Mouse (Mus musculus) left cerebral cortex, adult 2 months (tissue): ENCODE data around the gene Dad1. TPM values are rescaled to one million over a fixed set of nuclear protein-coding genes. Genes with fewer than 3 reads are reported as not detected.

Experiments
- DNase-seq, 2 experiments: peaks; one replicate each; pipeline ENCODE4 v3.0.0; 2021 to 2022; ENCODE audit warnings: low spot score in 2 of 2, mixed read lengths in 1 of 2; ENCODE audit errors: extremely low spot score in 1 of 2
- H3K27ac ChIP-seq: fragments of 200-600 bp; 2 replicates; pipeline ENCODE4 v1.8.1; 2022
- H3K4me3 ChIP-seq: fragments of 200-600 bp; 2 replicates; pipeline ENCODE4 v1.8.1; 2022
- CTCF ChIP-seq: fragments of 200-600 bp; IDR thresholded peaks from 2 replicates; pipeline ENCODE4 v1.8.1; 2022; ENCODE audit warnings: antibody characterized with exemption, mild to moderate bottlenecking, moderate library complexity
- intact Hi-C: fragments of 180-260 bp; cut with DNase I; formaldehyde crosslinking; loops from one replicate; pipeline ENCODE4 v1.15.1; 2025
- total RNA-seq, 2 experiments: library from RNA; stranded (reverse); gene quantifications; 2 replicates each; pipeline ENCODE4 v1.2.3; 2021

Dad1 gene
- total RNA-seq, 2 experiments from 2014 or later: 106 to 115 TPM

DNA sequence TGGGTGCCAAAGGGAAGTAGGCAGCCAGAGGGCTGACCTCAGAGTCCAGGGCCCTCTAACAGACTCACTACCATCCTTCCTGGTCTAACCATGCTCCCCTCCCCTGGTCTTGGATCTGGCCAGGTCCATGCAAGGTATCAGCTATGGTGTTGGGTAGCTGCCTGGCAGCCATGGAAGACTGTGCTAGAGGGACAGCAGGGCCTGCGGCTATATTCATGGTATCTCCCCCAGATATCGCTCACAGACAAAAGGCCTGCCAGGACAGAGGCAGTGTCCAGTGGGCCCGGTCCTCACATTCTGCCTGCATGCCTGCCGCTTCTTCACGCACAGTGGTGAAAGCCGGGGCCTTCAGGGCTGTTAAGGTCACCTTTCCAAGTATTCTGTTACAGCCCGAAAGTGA is 10.3 kb upstream of the Dad1 start:
- DNase-seq: no peak
- H3K4me3 ChIP-seq: no peak overlapping the region
- intact Hi-C loops: no loop called here
- no peak for TF ChIP-seq CTCF
- H3K27ac ChIP-seq: no peak overlapping the region

DNA sequence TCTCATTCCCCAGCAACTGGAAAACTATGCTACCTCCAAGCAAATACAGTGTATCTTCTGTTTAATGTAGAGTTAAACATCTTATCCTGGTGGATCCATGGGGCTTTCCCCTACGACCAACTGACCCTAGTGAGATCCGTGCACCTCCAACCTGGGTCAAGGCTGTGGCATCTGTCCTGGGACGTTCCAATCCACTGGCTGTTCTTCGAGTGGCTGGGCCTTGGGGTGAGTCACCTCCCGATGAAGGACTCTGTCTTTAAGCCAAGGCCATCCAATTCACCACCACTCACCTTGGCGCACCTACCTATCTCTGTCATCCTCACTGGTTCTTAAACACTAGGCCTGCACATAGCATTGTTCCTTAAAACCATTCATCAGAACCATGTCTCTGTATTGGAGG is 9.2 kb upstream of the Dad1 start:
- no peak for TF ChIP-seq CTCF
- intact Hi-C loops: no loop called here
- no peak for DNase-seq
- no peak overlapping the region for H3K27ac ChIP-seq
- H3K4me3 ChIP-seq: no peak overlapping the region

DNA sequence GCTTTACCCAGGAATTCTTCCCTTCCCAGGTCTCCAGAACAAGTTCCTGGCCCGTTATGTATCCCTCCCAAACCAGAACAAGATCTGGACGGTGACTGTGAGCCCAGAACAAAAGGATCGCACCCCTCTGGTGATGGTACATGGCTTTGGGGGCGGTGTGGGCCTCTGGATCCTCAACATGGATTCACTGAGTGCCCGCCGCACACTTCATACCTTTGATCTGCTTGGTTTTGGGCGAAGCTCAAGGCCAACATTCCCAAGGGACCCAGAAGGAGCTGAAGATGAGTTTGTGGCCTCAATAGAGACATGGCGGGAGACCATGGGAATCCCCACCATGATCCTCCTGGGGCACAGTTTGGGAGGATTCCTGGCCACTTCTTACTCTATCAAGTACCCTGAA is 8.7 kb upstream of the Dad1 start:
- no peak overlapping the region for H3K27ac ChIP-seq
- H3K4me3 ChIP-seq: no peak overlapping the region
- intact Hi-C loops: no loop called here
- DNase-seq: no peak
- TF ChIP-seq CTCF: no peak

DNA sequence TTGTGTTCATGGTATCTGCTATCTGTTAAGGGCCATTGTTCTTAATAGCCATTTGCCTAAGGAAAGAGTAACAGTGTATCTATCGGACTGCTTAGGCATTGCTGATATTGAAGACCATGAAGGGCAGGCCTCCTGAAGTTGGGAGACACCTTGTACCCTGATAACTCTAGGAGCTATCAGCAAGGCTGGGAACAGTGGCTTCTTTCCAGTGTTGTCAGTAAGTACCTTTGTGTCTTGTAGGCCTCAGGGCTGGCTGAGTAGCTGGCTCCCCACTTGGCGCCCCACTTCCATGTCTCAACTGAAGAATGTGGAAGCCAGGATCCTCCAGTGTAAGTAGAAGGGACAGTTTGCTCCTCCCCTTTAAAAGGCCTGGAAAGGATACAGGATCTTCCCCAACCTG is 7.5 kb upstream of the Dad1 start:
- H3K27ac ChIP-seq: no peak overlapping the region
- TF ChIP-seq CTCF: no peak
- DNase-seq: no peak
- intact Hi-C loops: no loop called here
- no peak overlapping the region for H3K4me3 ChIP-seq

DNA sequence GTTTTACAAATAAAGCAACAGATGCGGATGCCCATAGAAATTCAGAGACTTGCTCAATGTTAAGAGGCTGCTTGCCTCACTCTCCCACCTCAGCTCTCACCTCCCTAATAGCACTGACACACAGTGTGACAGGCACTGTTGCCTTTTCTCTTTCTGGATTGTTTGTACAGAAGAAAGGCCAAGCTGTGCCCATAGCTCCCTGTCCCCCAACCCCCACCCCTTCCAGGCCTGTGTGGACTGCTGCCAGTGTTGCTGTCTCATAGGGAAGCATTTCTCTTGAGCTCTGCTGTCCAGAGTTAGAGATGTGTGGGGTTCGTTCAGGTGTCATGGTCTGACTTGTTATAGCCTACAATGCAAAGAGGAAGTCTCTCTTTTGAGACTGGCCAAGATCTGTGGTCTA is 6.3 kb upstream of the Dad1 start:
- Histone ChIP-seq H3K4me3 (peak overlapping the region; percentile 72; the same call in 1 of the 2 replicates), H3K27ac (no peak overlapping the region)
- TF ChIP-seq CTCF: no peak
- intact Hi-C loops: no loop called here
- DNase-seq: no peak

DNA sequence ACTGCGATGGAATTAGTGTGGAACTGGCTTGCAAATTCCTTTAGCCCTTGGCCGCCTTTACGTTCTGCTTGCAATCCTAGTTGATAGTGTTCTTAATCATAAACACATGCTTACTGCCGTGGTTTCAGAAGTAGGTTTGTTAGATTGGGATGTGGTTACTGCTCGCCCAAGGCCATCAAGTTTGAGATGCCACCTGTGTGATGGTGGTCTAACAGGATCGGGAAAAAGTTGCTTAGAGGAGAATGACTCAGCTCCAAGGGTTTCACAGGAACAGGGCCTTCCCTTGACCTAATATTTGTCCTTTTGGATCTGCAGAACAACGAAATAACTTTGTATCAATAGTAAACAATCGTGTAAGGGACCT is 5.8 kb upstream of the Dad1 start:
- TF ChIP-seq CTCF: no peak
- intact Hi-C loops: loop anchor here (2.0 kb wide), 1 partner anchor 101 kb away; the partner anchor contains the start of gene Oxa1l
- H3K4me3 ChIP-seq: peak overlapping the region; percentile 72
- H3K27ac ChIP-seq: no peak overlapping the region; the same call in 1 of the 2 replicates
- DNase-seq: no peak

DNA sequence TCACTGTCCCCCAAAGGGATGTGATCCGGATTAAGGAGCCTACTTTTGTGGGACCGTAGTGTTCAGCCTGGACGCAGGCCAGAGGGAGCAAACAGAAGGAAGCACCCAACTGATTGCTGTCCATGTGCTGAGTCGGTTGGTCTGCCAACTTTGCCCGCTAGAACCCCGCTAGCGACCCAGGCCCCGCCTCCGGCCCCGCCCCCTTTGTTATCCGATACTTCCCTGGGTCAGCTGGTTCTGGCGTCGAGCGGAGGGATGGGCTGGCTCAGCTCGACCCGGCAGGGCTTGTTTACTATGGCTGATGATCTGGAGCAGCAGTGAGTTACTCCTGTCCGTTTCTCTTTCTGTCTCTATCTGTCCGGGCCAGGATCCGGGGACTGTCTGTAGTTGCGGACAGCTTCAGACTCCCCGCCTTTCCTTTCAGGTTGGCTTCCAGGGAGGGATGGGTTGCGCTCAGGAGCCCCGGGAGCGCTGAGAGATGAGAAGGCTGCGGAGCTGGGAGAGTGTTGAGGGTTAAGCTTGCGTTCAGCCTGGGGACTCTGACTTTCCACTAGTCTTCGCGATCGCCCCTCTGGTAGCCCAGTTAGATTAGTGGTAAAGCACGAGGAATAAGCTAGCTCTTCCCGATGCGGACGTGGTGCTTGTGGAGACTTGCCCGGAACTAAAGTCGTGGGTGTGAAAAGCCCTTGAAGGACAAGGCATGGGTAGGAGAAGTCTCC is 5.3 kb upstream of the Dad1 start:
- TF ChIP-seq CTCF: no peak
- intact Hi-C loops: loop anchor here (2.0 kb wide), 1 partner anchor 102 kb away; the partner anchor contains the start of gene Oxa1l
- H3K27ac ChIP-seq: peak overlapping the region; percentile 42
- peak; percentile 80 to 85 for DNase-seq
- peak overlapping the region; percentile 72 for H3K4me3 ChIP-seq

DNA sequence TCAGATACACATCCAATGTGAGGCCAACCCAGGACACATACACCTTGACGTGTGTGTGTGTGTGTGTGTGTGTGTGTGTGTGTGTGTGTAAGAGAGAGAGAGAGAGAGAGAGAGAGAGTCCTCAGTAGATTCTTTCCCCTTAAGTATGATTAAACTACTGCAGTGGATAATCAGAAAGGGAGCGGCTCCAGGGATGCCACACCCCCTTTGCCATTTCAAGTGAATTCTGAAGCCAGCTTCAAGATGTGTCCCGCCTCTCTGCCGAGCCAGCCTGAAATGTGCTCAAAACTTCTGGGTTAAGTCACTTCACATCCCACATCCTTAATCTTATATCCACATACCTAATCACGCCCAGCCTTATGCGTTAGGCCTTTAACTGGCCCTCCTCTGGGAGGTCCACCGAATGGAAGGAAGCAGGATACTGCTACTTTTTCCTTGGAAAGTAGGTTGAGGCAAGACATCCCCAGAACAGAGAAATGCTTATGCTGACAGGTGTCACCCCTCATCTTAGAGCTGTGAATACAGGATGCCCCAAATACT is 4.3 kb upstream of the Dad1 start:
- no peak overlapping the region for H3K4me3 ChIP-seq
- no peak for TF ChIP-seq CTCF
- intact Hi-C loops: loop anchor here (2.0 kb wide), 1 partner anchor 103 kb away; the partner anchor contains the start of gene Oxa1l

DNA sequence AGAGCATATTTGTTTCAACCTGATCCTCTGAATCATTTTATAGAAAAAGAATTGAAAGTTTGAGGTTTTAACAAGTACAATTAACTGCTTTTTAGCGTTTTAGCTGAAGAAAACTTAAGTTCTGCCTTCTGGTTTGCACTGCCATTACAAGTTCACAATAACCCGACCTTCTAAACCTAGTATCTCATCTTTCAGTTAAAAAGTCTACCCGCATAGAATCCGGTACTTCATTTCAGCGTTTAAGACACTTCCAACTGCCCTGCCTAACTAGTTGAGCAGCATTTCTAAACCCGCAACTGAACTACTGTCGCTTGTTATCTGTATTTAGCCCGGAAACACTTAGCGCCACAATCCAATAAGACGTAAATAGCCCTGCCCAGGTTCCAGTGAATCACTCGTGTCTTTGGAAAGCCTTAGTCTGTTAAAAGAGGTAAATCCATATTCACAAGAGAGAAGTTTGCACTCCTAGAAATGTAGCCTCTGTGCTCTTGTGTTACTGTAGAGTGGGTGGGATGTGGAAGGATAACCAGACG is 832 bp upstream of the Dad1 start:
- H3K4me3 ChIP-seq: peak overlapping the region; percentile 81
- no peak for TF ChIP-seq CTCF
- no peak for DNase-seq
- no peak overlapping the region; the same call in 1 of the 2 replicates for H3K27ac ChIP-seq
- intact Hi-C loops: loop anchor here (5.0 kb wide), 2 partner anchors 158 to 173 kb away; partner anchors contain the start of gene Mrpl52

More for the DNA sequence above, 4.3 kb upstream of the Dad1 start:
- no peak for DNase-seq
- H3K27ac ChIP-seq: no peak overlapping the region

DNA sequence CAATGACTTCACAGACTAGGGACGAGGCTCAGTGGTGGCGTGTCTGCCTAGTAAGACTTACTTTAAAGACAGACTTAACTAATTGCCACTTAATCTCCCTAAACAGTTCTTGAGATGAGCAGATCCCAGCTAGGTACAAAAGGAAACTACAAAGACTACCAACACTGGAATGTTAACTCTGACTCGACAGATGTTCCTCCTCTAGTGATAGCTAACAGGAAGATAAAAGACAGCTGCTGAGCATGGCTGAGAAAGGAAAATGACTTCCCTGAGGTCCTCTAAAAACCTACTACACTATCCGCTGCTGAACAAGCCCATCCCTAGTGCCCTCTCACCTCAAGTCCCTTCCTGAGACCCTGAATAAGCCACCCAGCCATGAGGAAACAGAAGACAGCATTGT is 3.8 kb downstream of the Dad1 start:
- Histone ChIP-seq H3K4me3 (no peak overlapping the region), H3K27ac (no peak overlapping the region)
- no peak for DNase-seq
- TF ChIP-seq CTCF: no peak
- intact Hi-C loops: loop anchor here (5.0 kb wide), 2 partner anchors 162 to 177 kb away; partner anchors contain the start of gene Mrpl52

DNA sequence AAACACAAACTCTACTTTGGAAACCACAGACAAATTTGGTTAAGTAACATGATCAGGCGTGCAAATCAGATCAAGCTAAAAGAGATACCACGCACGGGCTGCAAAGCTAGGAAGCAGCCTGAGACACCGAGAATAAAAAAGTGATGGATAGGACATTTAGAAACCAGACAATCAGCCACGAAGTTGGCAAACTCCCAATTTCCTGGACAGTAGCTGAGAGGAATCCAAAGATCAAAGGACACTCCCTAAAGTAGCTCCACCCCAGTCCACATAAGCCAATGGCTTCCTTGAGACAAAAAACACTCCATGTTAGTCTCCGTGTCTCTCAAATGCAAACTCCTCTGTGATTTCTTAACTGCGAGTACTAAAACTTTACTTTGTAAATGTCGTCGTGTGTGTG is 4.6 kb downstream of the Dad1 start:
- intact Hi-C loops: no loop called here
- no peak for DNase-seq
- no peak overlapping the region for H3K4me3 ChIP-seq
- no peak overlapping the region for H3K27ac ChIP-seq
- TF ChIP-seq CTCF: no peak

DNA sequence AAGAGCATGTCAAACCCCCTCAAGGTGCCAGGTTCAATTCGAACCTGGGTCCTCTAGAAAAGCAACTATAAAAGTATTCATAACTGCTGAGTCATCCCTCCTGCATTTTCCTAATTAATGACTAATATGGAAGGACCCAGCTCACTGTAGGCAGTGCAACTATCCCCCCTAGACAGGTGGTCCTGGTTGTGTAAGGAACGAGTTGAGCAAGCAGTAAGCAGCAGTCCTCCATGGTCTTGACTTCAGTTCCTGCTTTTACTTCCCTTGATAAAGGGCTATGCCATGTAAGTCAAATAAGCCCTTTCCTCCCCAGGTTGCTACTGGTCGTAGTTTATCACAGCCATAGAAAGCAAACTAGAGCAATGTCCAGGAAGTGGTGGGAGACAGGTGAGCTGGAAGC is 7.7 kb downstream of the Dad1 start:
- DNase-seq: no peak
- no peak for TF ChIP-seq CTCF
- Histone ChIP-seq H3K4me3 (no peak overlapping the region), H3K27ac (no peak overlapping the region)
- intact Hi-C loops: no loop called here
